In genomic region chr10:78399090-78399657, GRCm38 (mm10) we compare ENCODE assay signal across 9 mouse cellular contexts. TPM values are rescaled to one million over a fixed set of nuclear protein-coding genes. Genes with fewer than 3 reads are reported as not detected.
DNase-seq lines count a peak whose midpoint lies in the region; ATAC-seq and TF ChIP-seq lines count a peak whose summit lies in the region.
"Had no signal": no experiment of that assay in that cellular context is flagged by ENCODE, and none has a peak within 500 bp of the region (broad histone marks: within the 10 kb centered on the region; RNA-seq: fewer than 3 reads in every experiment).

No protein-coding gene starts in this region.

- H3K27ac ChIP-seq in liver, postnatal 0 days (ENCODE audit: low read depth), result 0 out of 2 replicates have a peak overlapping the region, but pooled peaks have one; percentile 3
- H3K27ac ChIP-seq in stomach, embryonic 14.5 days (ENCODE audit: low read length), result no peak overlapping the region
- H3K27ac ChIP-seq in cerebellum, adult 2 months (ENCODE audit: insufficient read depth, low read length), result no peak overlapping the region

- peak; percentile 69 for ATAC-seq in inflammation-experienced regulatory T-cells, adult 6 months
- ATAC-seq in liver, postnatal 0 days, result peak; percentile 82
- ATAC-seq in stomach, embryonic 14.5 days (ENCODE audit: insufficient number of reproducible peaks, insufficient read depth, low FRiP score, low read depth), result 0 out of 2 replicates have a peak, but pooled peaks have one; percentile 4

- TF ChIP-seq CTCF in liver, postnatal 0 days (IDR thresholded peaks at IDR 0.05; ENCODE audit: low read depth), result no peak
- TF ChIP-seq CTCF in cerebellum, adult 2 months (IDR thresholded peaks at IDR 0.05; ENCODE audit: borderline replicate concordance, insufficient read depth, low read depth, low read length), result no peak

- WGBS in liver, postnatal 0 days (ENCODE audit: insufficient replicate concordance), result 43% methylated on average over 17 of the region's 17 CpGs
- 46% methylated on average over 17 of the region's 17 CpGs for WGBS in stomach, embryonic 14.5 days
- 33% methylated on average over 17 of the region's 17 CpGs for WGBS in cerebellum, adult 2 months

- H3K9me3 ChIP-seq in liver, postnatal 0 days (ENCODE audit: low read length), result no peaks in the 10 kb centered on the region
- H3K9me3 ChIP-seq in stomach, embryonic 14.5 days (ENCODE audit: control insufficient read depth, low read depth, low read length), result no peaks in the 10 kb centered on the region

- H3K4me1 ChIP-seq in liver, postnatal 0 days (ENCODE audit: insufficient read depth), result peaks cover 8% of the 10 kb centered on the region
- no peaks in the 10 kb centered on the region for H3K4me1 ChIP-seq in stomach, embryonic 14.5 days (ENCODE audit: control insufficient read depth, insufficient read depth, low read length)
- H3K4me1 ChIP-seq in cerebellum, adult 2 months (ENCODE audit: control insufficient read depth, insufficient read depth, low read length), result peaks cover 6% of the 10 kb centered on the region; the same call in 1 of the 2 replicates

- DNase-seq in urinary bladder, postnatal 14 days (ENCODE audit: low spot score), result peak; percentile 40
- DNase-seq in urinary bladder, adult 2 months (ENCODE audit: low spot score), result no peak
- DNase-seq in embryo, embryonic 10 days (ENCODE audit: low spot score), result peak; percentile 37
- DNase-seq in liver, postnatal 0 days, result peak; percentile 78
- no peak for DNase-seq in cerebellum, adult 2 months
- no peak for DNase-seq in left cerebral cortex, postnatal 36 days (ENCODE audit: low spot score in 2 of 2)

- H3K27me3 ChIP-seq in liver, postnatal 0 days (ENCODE audit: insufficient read depth, low read length), result no peaks in the 10 kb centered on the region
- no peaks in the 10 kb centered on the region for H3K27me3 ChIP-seq in stomach, embryonic 14.5 days (ENCODE audit: control insufficient read depth, insufficient read depth, low read length)
- H3K27me3 ChIP-seq in cerebellum, adult 2 months (ENCODE audit: control insufficient read depth, insufficient read depth, low read length), result no peaks in the 10 kb centered on the region

- no peak overlapping the region for H3K4me2 ChIP-seq in liver, postnatal 0 days (ENCODE audit: low read depth, low read length)
- no peak overlapping the region for H3K4me2 ChIP-seq in stomach, embryonic 14.5 days (replicated peaks; ENCODE audit: low read depth, low read length)

- peaks cover 39% of the 10 kb centered on the region for H3K36me3 ChIP-seq in liver, postnatal 0 days (replicated peaks; ENCODE audit: insufficient read depth, low read length)
- H3K36me3 ChIP-seq in stomach, embryonic 14.5 days (ENCODE audit: control insufficient read depth, insufficient read depth, low read length), result peaks cover 39% of the 10 kb centered on the region

- H3K9ac ChIP-seq in liver, postnatal 0 days (replicated peaks), result no peak overlapping the region; the same call in 1 of the 2 replicates
- no peak overlapping the region for H3K9ac ChIP-seq in stomach, embryonic 14.5 days (replicated peaks; ENCODE audit: low read depth, low read length)

- intact Hi-C loops in left cerebral cortex, postnatal 36 days (cut with DNase I), result no loop called here

- no peak overlapping the region for H3K4me3 ChIP-seq in liver, postnatal 0 days (ENCODE audit: low read depth, low read length)
- H3K4me3 ChIP-seq in stomach, embryonic 14.5 days (ENCODE audit: low read depth, low read length), result no peak overlapping the region
- H3K4me3 ChIP-seq in cerebellum, adult 2 months (replicated peaks; ENCODE audit: insufficient read depth, low read depth, low read length), result no peak overlapping the region
- H3K4me3 ChIP-seq: erythroblast, embryonic 14.5 days had no signal

- no peak for TF ChIP-seq POLR2A in cerebellum, adult 2 months (IDR thresholded peaks at IDR 0.05; ENCODE audit: borderline replicate concordance, insufficient read depth, low read length)

- peak; percentile 63 for TF ChIP-seq EP300 in liver, postnatal 0 days (IDR thresholded peaks at IDR 0.05; ENCODE audit: low read depth)

RNA-seq across cellular contexts. Expression of gene Rrp1, which starts 13.7 kb away (rescaled TPM):
- polyA plus RNA-seq in urinary bladder, adult 2 months (2012; rRNA removed), result 149 and 195 TPM in 2 replicates
- polyA plus RNA-seq in inflammation-experienced regulatory T-cells, adult 6 months (2017; shearing (Covaris generic)), result 100 to 1,000 TPM in 2 of 3 experiments, 10 to 100 TPM in 1; 90.6 to 113 (median 101) TPM
- 93.5 and 95.5 TPM in 2 replicates for polyA plus RNA-seq in liver, postnatal 0 days (2015; fragmentation: Nextera tagmentation; extraction: Ambion mirVana)
- polyA plus RNA-seq in stomach, embryonic 14.5 days (2014; fragmentation: Nextera tagmentation; extraction: Ambion mirVana), result 213 and 240 TPM in 2 replicates
- polyA plus RNA-seq in cerebellum, adult 2 months (2012; rRNA removed), result 596 and 620 TPM in 2 replicates
- total RNA-seq in left cerebral cortex, postnatal 36 days (2021), result 100 to 1,000 TPM; 348 to 358 TPM

RNA-seq across cellular contexts. Expression of gene Cstb, which starts 26.3 kb away (rescaled TPM):
- polyA plus RNA-seq in urinary bladder, adult 2 months (2012; rRNA removed), result 205 and 261 TPM in 2 replicates
- 100 to 1,000 TPM; 160 to 186 (median 183) TPM for polyA plus RNA-seq in inflammation-experienced regulatory T-cells, adult 6 months (2017; shearing (Covaris generic))
- polyA plus RNA-seq in liver, postnatal 0 days (2015; fragmentation: Nextera tagmentation; extraction: Ambion mirVana), result 177 and 187 TPM in 2 replicates
- 419 and 443 TPM in 2 replicates for polyA plus RNA-seq in stomach, embryonic 14.5 days (2014; fragmentation: Nextera tagmentation; extraction: Ambion mirVana)
- 112 and 120 TPM in 2 replicates for polyA plus RNA-seq in cerebellum, adult 2 months (2012; rRNA removed)
- 10 to 100 TPM; 35.4 to 42.4 TPM for total RNA-seq in left cerebral cortex, postnatal 36 days (2021)

RNA-seq across cellular contexts. Expression of gene Agpat3, which starts 46.9 kb away (rescaled TPM):
- 75.1 and 81.3 TPM in 2 replicates for polyA plus RNA-seq in urinary bladder, adult 2 months (2012; rRNA removed)
- polyA plus RNA-seq in inflammation-experienced regulatory T-cells, adult 6 months (2017; shearing (Covaris generic)), result 100 to 1,000 TPM in 2 of 3 experiments, 10 to 100 TPM in 1; 93.9 to 109 (median 101) TPM
- 154 and 171 TPM in 2 replicates for polyA plus RNA-seq in liver, postnatal 0 days (2015; fragmentation: Nextera tagmentation; extraction: Ambion mirVana)
- polyA plus RNA-seq in stomach, embryonic 14.5 days (2014; fragmentation: Nextera tagmentation; extraction: Ambion mirVana), result 41.9 and 54.3 TPM in 2 replicates
- polyA plus RNA-seq in cerebellum, adult 2 months (2012; rRNA removed), result 246 and 256 TPM in 2 replicates
- total RNA-seq in left cerebral cortex, postnatal 36 days (2021), result 100 to 1,000 TPM; 269 to 279 TPM

Comparison
In these comparisons a context has a peak if more than half of its experiments do, and no peak if none do; other contexts are left out.
1. DNase-seq: peak in urinary bladder, postnatal 14 days (single experiment), embryo, embryonic 10 days (single experiment) and liver, postnatal 0 days (single experiment); none in urinary bladder, adult 2 months (single experiment), cerebellum, adult 2 months (0 of 2) and left cerebral cortex, postnatal 36 days (0 of 2).
2. ATAC-seq: peak in every context shown above with its lines; median percentile 82 in liver, postnatal 0 days; 69 in inflammation-experienced regulatory T-cells, adult 6 months; 4 in stomach, embryonic 14.5 days.